Mouse (Mus musculus) forebrain, postnatal 0 days (tissue): ENCODE data around the gene Lax1. TPM values are rescaled to one million over a fixed set of nuclear protein-coding genes. Genes with fewer than 3 reads are reported as not detected.

Experiments
- ATAC-seq: fragments of 200-750 bp; cut with Nextera tagmentation; 2 replicates; pipeline ENCODE4 v1.8.0; 2017; ENCODE audit warnings: mild to moderate bottlenecking, moderate library complexity
- DNase-seq: peaks from one replicate; pipeline ENCODE4 v3.0.0-alpha.2; 2015
- H3K27ac ChIP-seq: fragments of 300-500 bp; sonication (generic); 2 replicates; pipeline ENCODE4 v1.5.1; 2014; ENCODE audit warnings: low read depth, mild to moderate bottlenecking, antibody characterized with exemption, low read length, moderate library complexity, mixed read lengths
- H3K27me3 ChIP-seq: fragments of 300-500 bp; sonication (generic); 2 replicates; pipeline ENCODE4 v1.6.1; 2014; ENCODE audit warnings: mild to moderate bottlenecking, low read length, mixed read lengths; ENCODE audit not compliant: insufficient read depth
- H3K36me3 ChIP-seq: fragments of 300-500 bp; sonication (generic); 2 replicates; pipeline ENCODE4 v1.6.1; 2014; ENCODE audit warnings: mild to moderate bottlenecking, moderate library complexity; ENCODE audit not compliant: insufficient read depth
- H3K4me1 ChIP-seq: fragments of 300-500 bp; sonication (generic); 2 replicates; pipeline ENCODE4 v1.6.1; 2014; ENCODE audit warnings: antibody characterized with exemption; ENCODE audit not compliant: insufficient read depth
- H3K4me2 ChIP-seq: fragments of 300-500 bp; sonication (generic); 2 replicates; pipeline ENCODE4 v1.6.1; 2014; ENCODE audit warnings: low read depth, mild to moderate bottlenecking, moderate library complexity
- H3K4me3 ChIP-seq: fragments of 300-500 bp; sonication (generic); 2 replicates; pipeline ENCODE4 v1.5.1; 2014; ENCODE audit warnings: low read depth, low read length, mixed read lengths
- H3K9ac ChIP-seq: fragments of 300-500 bp; sonication (generic); 2 replicates; pipeline ENCODE4 v1.6.1; 2014; ENCODE audit warnings: mild to moderate bottlenecking
- H3K9me3 ChIP-seq: fragments of 300-500 bp; sonication (generic); 2 replicates; pipeline ENCODE4 v1.6.1; 2016; ENCODE audit warnings: low read length
- CTCF ChIP-seq: sonication (generic); IDR thresholded peaks from 2 replicates; pipeline ENCODE4 v1.5.1; 2016; ENCODE audit warnings: antibody characterized with exemption, control low read depth, low read depth
- WGBS: fragments of 180-500 bp; shearing (Covaris S2); extraction: QIAGEN DNeasy Blood & Tissue Kit; methylation state at CpG from one replicate; pipeline ENCODE4 v1.1.7; 2014; 5-methylcytosine and 5-hydroxymethylcytosine counted together
- polyA plus RNA-seq: library from polyadenylated mRNA; unstranded; fragments of >200 nt; fragmentation: Nextera tagmentation; extraction: Ambion mirVana; gene quantifications from 2 replicates; pipeline ENCODE4 v1.2.1, GENCODE M21; 2015
- total RNA-seq: library from RNA; depleted of rRNA; stranded (reverse); fragments of >200 nt; gene quantifications from 2 replicates; pipeline ENCODE4 v1.2.3, GENCODE M21; 2014; rRNA removed

Lax1 gene
- total RNA-seq (0.14 TPM in 1 of 2 replicates, not detected in the other), polyA plus RNA-seq (0.10 TPM in 1 of 2 replicates, not detected in the other)

- H3K9me3 ChIP-seq = no peaks in the 10 kb centered on the region
- 60% methylated on average over 6 of the region's 6 CpGs for WGBS
- ATAC-seq (no peak), DNase-seq (no peak)
- H3K4me3 ChIP-seq = no peak within 1 kb of the TSS
- TF ChIP-seq CTCF = no peak
- H3K27me3 ChIP-seq = no peaks in the 10 kb centered on the region
- no peak within 1 kb of the TSS for H3K4me2 ChIP-seq
- no peak within 1 kb of the TSS for H3K9ac ChIP-seq
- no peaks in the 10 kb centered on the region for H3K4me1 ChIP-seq
- no peaks in the 10 kb centered on the region for H3K36me3 ChIP-seq
- H3K27ac ChIP-seq = no peak within 1 kb of the TSS
These were observed at the start of gene Lax1 for GRCm38 (mm10) chr1:133689897-133690296. TSS of gene Lax1 (minus strand) at chr1:133690108.

GRCm38 (mm10) chr1:133736664-133737063 lies 46.8 kb upstream of the Lax1 start:
- H3K4me1 ChIP-seq = no peaks in the 10 kb centered on the region
- no peaks in the 10 kb centered on the region for H3K9me3 ChIP-seq
- TF ChIP-seq CTCF = no peak
- ATAC-seq (no peak), DNase-seq (no peak)
- H3K9ac ChIP-seq = no peak overlapping the region
- no peaks in the 10 kb centered on the region for H3K27me3 ChIP-seq
- no peak overlapping the region for H3K4me2 ChIP-seq
- no peak overlapping the region for H3K4me3 ChIP-seq
- H3K36me3 ChIP-seq = peaks cover 7% of the 10 kb centered on the region
- H3K27ac ChIP-seq = no peak overlapping the region
- 67% methylated on average over 7 of the region's 7 CpGs for WGBS

GRCm38 (mm10) chr1:133735995-133736652 lies 46.2 kb upstream of the Lax1 start:
- no peaks in the 10 kb centered on the region for H3K27me3 ChIP-seq
- H3K9ac ChIP-seq = peak overlapping the region; percentile 65
- TF ChIP-seq CTCF = peak; percentile 99
- H3K4me1 ChIP-seq = no peaks in the 10 kb centered on the region
- H3K9me3 ChIP-seq = no peaks in the 10 kb centered on the region
- H3K36me3 ChIP-seq = peaks cover 12% of the 10 kb centered on the region
- DNase-seq (peak; percentile 92), ATAC-seq (peak; percentile 96)
- peak overlapping the region; percentile 43 for H3K4me3 ChIP-seq
- H3K27ac ChIP-seq = peak overlapping the region; percentile 9; the same call in 1 of the 2 replicates
- H3K4me2 ChIP-seq = peak overlapping the region; percentile 50
- WGBS = 7% methylated on average over 17 of the region's 17 CpGs

GRCm38 (mm10) chr1:133732814-133733213 lies 42.9 kb upstream of the Lax1 start:
- no peak for TF ChIP-seq CTCF
- H3K4me3 ChIP-seq = no peak overlapping the region
- no peak overlapping the region for H3K27ac ChIP-seq
- H3K9me3 ChIP-seq = no peaks in the 10 kb centered on the region
- ATAC-seq (no peak), DNase-seq (no peak)
- H3K9ac ChIP-seq = no peak overlapping the region
- H3K27me3 ChIP-seq = no peaks in the 10 kb centered on the region
- 75% methylated on average over 11 of the region's 11 CpGs for WGBS
- peaks cover 33% of the 10 kb centered on the region for H3K36me3 ChIP-seq
- H3K4me2 ChIP-seq = no peak overlapping the region
- no peaks in the 10 kb centered on the region for H3K4me1 ChIP-seq

- H3K4me3 ChIP-seq = no peak overlapping the region
- no peaks in the 10 kb centered on the region for H3K9me3 ChIP-seq
- WGBS = 89% methylated on average over 7 of the region's 7 CpGs
- DNase-seq (no peak), ATAC-seq (no peak)
- no peak overlapping the region for H3K9ac ChIP-seq
- no peak for TF ChIP-seq CTCF
- H3K4me1 ChIP-seq = no peaks in the 10 kb centered on the region
- no peaks in the 10 kb centered on the region for H3K27me3 ChIP-seq
- no peak overlapping the region for H3K4me2 ChIP-seq
- H3K36me3 ChIP-seq = peaks cover 39% of the 10 kb centered on the region
- no peak overlapping the region for H3K27ac ChIP-seq
These were observed 38.4 kb upstream of the Lax1 start for GRCm38 (mm10) chr1:133728339-133728738.

- Histone ChIP-seq H3K27ac (no peak overlapping the region), H3K36me3 (peaks cover 5% of the 10 kb centered on the region; the same call in 1 of the 2 replicates), H3K4me1 (no peaks in the 10 kb centered on the region), H3K9me3 (no peaks in the 10 kb centered on the region), H3K9ac (no peak overlapping the region), H3K27me3 (no peaks in the 10 kb centered on the region), H3K4me2 (no peak overlapping the region), H3K4me3 (no peak overlapping the region)
- 86% methylated on average over 7 of the region's 7 CpGs for WGBS
- no peak for TF ChIP-seq CTCF
- ATAC-seq = no peak
- no peak for DNase-seq
These were observed 30.4 kb upstream of the Lax1 start for GRCm38 (mm10) chr1:133720342-133720741.

- Histone ChIP-seq H3K27me3 (no peaks in the 10 kb centered on the region), H3K27ac (no peak overlapping the region), H3K4me2 (no peak overlapping the region), H3K4me3 (no peak overlapping the region), H3K9ac (no peak overlapping the region), H3K9me3 (no peaks in the 10 kb centered on the region), H3K4me1 (no peaks in the 10 kb centered on the region), H3K36me3 (peaks cover 5% of the 10 kb centered on the region; the same call in 1 of the 2 replicates)
- ATAC-seq = no peak
- no peak for TF ChIP-seq CTCF
- 92% methylated on average over 8 of the region's 8 CpGs for WGBS
- DNase-seq = no peak
These were observed 28.9 kb upstream of the Lax1 start for GRCm38 (mm10) chr1:133718786-133719185.
